Mouse (Mus musculus): Measurements from ENCODE around the gene Txnrd2. TPM values are rescaled to one million over a fixed set of nuclear protein-coding genes. Genes with fewer than 3 reads are reported as not detected.

Gene Txnrd2
- polyA plus RNA-seq, 1 experiment: 7.1 TPM

- H3K9ac ChIP-seq (ENCODE audit: low read depth, poor library complexity, severe bottlenecking): no peak overlapping the region
- no peak overlapping the region for H3K4me3 ChIP-seq (ENCODE audit: low read depth, low read length)
- TF ChIP-seq CTCF (IDR thresholded peaks at IDR 0.05; ENCODE audit: low read depth, low read length) (no peak), EP300 (IDR thresholded peaks at IDR 0.05; ENCODE audit: insufficient read depth, low read depth, low read length) (no peak), POLR2A (IDR thresholded peaks at IDR 0.05; ENCODE audit: insufficient read depth, low read length) (no peak)
- no peaks in the 10 kb centered on the region for H3K4me1 ChIP-seq (ENCODE audit: control insufficient read depth, insufficient read depth, low read length)
- no peaks in the 10 kb centered on the region for H3K9me3 ChIP-seq (replicated peaks; ENCODE audit: control insufficient read depth, insufficient read depth, low read length, poor library complexity, severe bottlenecking)
- H3K36me3 ChIP-seq (ENCODE audit: control insufficient read depth, insufficient read depth, low read length, poor library complexity, severe bottlenecking): no peaks in the 10 kb centered on the region
- H3K27ac ChIP-seq (ENCODE audit: insufficient read depth, low read length): no peak overlapping the region
- no peaks in the 10 kb centered on the region for H3K27me3 ChIP-seq (ENCODE audit: control insufficient read depth, insufficient read depth, low read length, poor library complexity, severe bottlenecking)
Observed at GRCm38 (mm10) chr16:18410418-18410817, 15.8 kb upstream of the Txnrd2 start.

GRCm38 (mm10) chr16:18411026-18411649 is 15.0 kb upstream of the Txnrd2 start:
- H3K4me1 ChIP-seq (ENCODE audit: control insufficient read depth, insufficient read depth, low read length): no peaks in the 10 kb centered on the region
- no peaks in the 10 kb centered on the region for H3K36me3 ChIP-seq (ENCODE audit: control insufficient read depth, insufficient read depth, low read length, poor library complexity, severe bottlenecking)
- no peak overlapping the region for H3K4me3 ChIP-seq (ENCODE audit: low read depth, low read length)
- H3K9ac ChIP-seq (ENCODE audit: low read depth, poor library complexity, severe bottlenecking): no peak overlapping the region
- no peaks in the 10 kb centered on the region for H3K9me3 ChIP-seq (replicated peaks; ENCODE audit: control insufficient read depth, insufficient read depth, low read length, poor library complexity, severe bottlenecking)
- no peak for TF ChIP-seq POLR2A (IDR thresholded peaks at IDR 0.05; ENCODE audit: insufficient read depth, low read length)
- TF ChIP-seq CTCF (IDR thresholded peaks at IDR 0.05; ENCODE audit: low read depth, low read length): no peak
- no peak for TF ChIP-seq EP300 (IDR thresholded peaks at IDR 0.05; ENCODE audit: insufficient read depth, low read depth, low read length)
- H3K27me3 ChIP-seq (ENCODE audit: control insufficient read depth, insufficient read depth, low read length, poor library complexity, severe bottlenecking): no peaks in the 10 kb centered on the region
- H3K27ac ChIP-seq (ENCODE audit: insufficient read depth, low read length): no peak overlapping the region

GRCm38 (mm10) chr16:18411802-18412476 is 14.2 kb upstream of the Txnrd2 start:
- H3K9me3 ChIP-seq (replicated peaks; ENCODE audit: control insufficient read depth, insufficient read depth, low read length, poor library complexity, severe bottlenecking): no peaks in the 10 kb centered on the region
- TF ChIP-seq CTCF (IDR thresholded peaks at IDR 0.05; ENCODE audit: low read depth, low read length) (no peak), EP300 (IDR thresholded peaks at IDR 0.05; ENCODE audit: insufficient read depth, low read depth, low read length) (no peak), POLR2A (IDR thresholded peaks at IDR 0.05; ENCODE audit: insufficient read depth, low read length) (no peak)
- H3K36me3 ChIP-seq (ENCODE audit: control insufficient read depth, insufficient read depth, low read length, poor library complexity, severe bottlenecking): no peaks in the 10 kb centered on the region
- H3K27ac ChIP-seq (ENCODE audit: insufficient read depth, low read length): no peak overlapping the region
- no peak overlapping the region for H3K4me3 ChIP-seq (ENCODE audit: low read depth, low read length)
- H3K27me3 ChIP-seq (ENCODE audit: control insufficient read depth, insufficient read depth, low read length, poor library complexity, severe bottlenecking): no peaks in the 10 kb centered on the region
- H3K4me1 ChIP-seq (ENCODE audit: control insufficient read depth, insufficient read depth, low read length): no peaks in the 10 kb centered on the region
- no peak overlapping the region for H3K9ac ChIP-seq (ENCODE audit: low read depth, poor library complexity, severe bottlenecking)

GRCm38 (mm10) chr16:18413032-18413816 is 13.0 kb upstream of the Txnrd2 start:
- Histone ChIP-seq H3K27me3 (ENCODE audit: control insufficient read depth, insufficient read depth, low read length, poor library complexity, severe bottlenecking) (no peaks in the 10 kb centered on the region), H3K27ac (ENCODE audit: insufficient read depth, low read length) (no peak overlapping the region), H3K4me1 (ENCODE audit: control insufficient read depth, insufficient read depth, low read length) (no peaks in the 10 kb centered on the region), H3K36me3 (ENCODE audit: control insufficient read depth, insufficient read depth, low read length, poor library complexity, severe bottlenecking) (no peaks in the 10 kb centered on the region), H3K4me3 (ENCODE audit: low read depth, low read length) (no peak overlapping the region), H3K9ac (ENCODE audit: low read depth, poor library complexity, severe bottlenecking) (no peak overlapping the region), H3K9me3 (replicated peaks; ENCODE audit: control insufficient read depth, insufficient read depth, low read length, poor library complexity, severe bottlenecking) (no peaks in the 10 kb centered on the region)
- no peak for TF ChIP-seq EP300 (IDR thresholded peaks at IDR 0.05; ENCODE audit: insufficient read depth, low read depth, low read length)
- TF ChIP-seq CTCF (IDR thresholded peaks at IDR 0.05; ENCODE audit: low read depth, low read length): no peak
- TF ChIP-seq POLR2A (IDR thresholded peaks at IDR 0.05; ENCODE audit: insufficient read depth, low read length): no peak

GRCm38 (mm10) chr16:18416094-18416761 is 10.0 kb upstream of the Txnrd2 start:
- Histone ChIP-seq H3K27ac (ENCODE audit: insufficient read depth, low read length) (no peak overlapping the region), H3K36me3 (ENCODE audit: control insufficient read depth, insufficient read depth, low read length, poor library complexity, severe bottlenecking) (no peaks in the 10 kb centered on the region), H3K27me3 (ENCODE audit: control insufficient read depth, insufficient read depth, low read length, poor library complexity, severe bottlenecking) (no peaks in the 10 kb centered on the region), H3K9me3 (replicated peaks; ENCODE audit: control insufficient read depth, insufficient read depth, low read length, poor library complexity, severe bottlenecking) (no peaks in the 10 kb centered on the region), H3K9ac (ENCODE audit: low read depth, poor library complexity, severe bottlenecking) (no peak overlapping the region), H3K4me1 (ENCODE audit: control insufficient read depth, insufficient read depth, low read length) (peaks cover 3% of the 10 kb centered on the region), H3K4me3 (ENCODE audit: low read depth, low read length) (no peak overlapping the region)
- TF ChIP-seq EP300 (IDR thresholded peaks at IDR 0.05; ENCODE audit: insufficient read depth, low read depth, low read length): no peak
- TF ChIP-seq POLR2A (IDR thresholded peaks at IDR 0.05; ENCODE audit: insufficient read depth, low read length): no peak
- no peak for TF ChIP-seq CTCF (IDR thresholded peaks at IDR 0.05; ENCODE audit: low read depth, low read length)
